Mouse (Mus musculus) heart, adult 2 months (tissue): ENCODE measurements at regions not wholly inside any gene's neighbourhood (a gene's known extent, or its start where the extent isn't known, plus 50 kb on each side); places are given as distances from the start of the nearest gene placed in this dataset.

Experiments used
- DNase-seq, 2 experiments: peaks; one replicate each; pipeline ENCODE4 v3.0.0; 2021
- H3K27ac ChIP-seq: fragments of 200-600 bp; 2 replicates; pipeline ENCODE4 v1.8.1; 2022
- H3K27me3 ChIP-seq: fragments of 200-500 bp; 2 replicates; pipeline ENCODE4 v1.6.1; 2012; ENCODE audit warnings: mild to moderate bottlenecking, low read length, inconsistent platforms, mixed read lengths; ENCODE audit not compliant: control insufficient read depth, insufficient read depth
- H3K36me3 ChIP-seq: fragments of 200-500 bp; 2 replicates; pipeline ENCODE4 v1.6.1; 2012; ENCODE audit warnings: low read length, inconsistent platforms; ENCODE audit not compliant: control insufficient read depth, insufficient read depth
- H3K4me1 ChIP-seq: fragments of 200-500 bp; 2 replicates; pipeline ENCODE4 v1.6.1; 2011; ENCODE audit warnings: low read length; ENCODE audit not compliant: control insufficient read depth, insufficient read depth
- H3K4me3 ChIP-seq: fragments of 200-600 bp; 2 replicates; pipeline ENCODE4 v1.8.1; 2022
- H3K79me2 ChIP-seq: fragments of 200-500 bp; replicated peaks from 2 replicates; pipeline ENCODE4 v1.6.1; 2012; ENCODE audit warnings: mild to moderate bottlenecking, inconsistent platforms, low read length, moderate library complexity, mixed read lengths; ENCODE audit not compliant: control insufficient read depth, insufficient read depth
- H3K9ac ChIP-seq: fragments of 200-500 bp; 2 replicates; pipeline ENCODE4 v1.6.1; 2012; ENCODE audit warnings: low read depth, mild to moderate bottlenecking, control low read depth, inconsistent platforms, low read length, mixed read lengths
- CTCF ChIP-seq: fragments of 200-600 bp; IDR thresholded peaks from 2 replicates; pipeline ENCODE4 v1.8.1; 2022; ENCODE audit warnings: antibody characterized with exemption, mild to moderate bottlenecking, moderate library complexity
- EP300 ChIP-seq: fragments of 200-500 bp; IDR thresholded peaks from 2 replicates; pipeline ENCODE4 v1.6.1; 2011; ENCODE audit warnings: low read depth, low read length, control low read depth; ENCODE audit not compliant: insufficient read depth
- POLR2A ChIP-seq: fragments of 200-500 bp; IDR thresholded peaks from 2 replicates; pipeline ENCODE4 v1.6.1; 2011; ENCODE audit warnings: mild to moderate bottlenecking, low read depth, low read length, control low read depth; ENCODE audit not compliant: insufficient read depth
- WGBS: fragments of 180-500 bp; shearing (Covaris S2); methylation state at CpG from one replicate; pipeline ENCODE4 v1.1.7; 2018; 5-methylcytosine and 5-hydroxymethylcytosine counted together
- intact Hi-C: fragments of 180-260 bp; cut with DNase I; formaldehyde crosslinking; loops from one replicate; pipeline ENCODE4 v1.15.1; 2025

DNA sequence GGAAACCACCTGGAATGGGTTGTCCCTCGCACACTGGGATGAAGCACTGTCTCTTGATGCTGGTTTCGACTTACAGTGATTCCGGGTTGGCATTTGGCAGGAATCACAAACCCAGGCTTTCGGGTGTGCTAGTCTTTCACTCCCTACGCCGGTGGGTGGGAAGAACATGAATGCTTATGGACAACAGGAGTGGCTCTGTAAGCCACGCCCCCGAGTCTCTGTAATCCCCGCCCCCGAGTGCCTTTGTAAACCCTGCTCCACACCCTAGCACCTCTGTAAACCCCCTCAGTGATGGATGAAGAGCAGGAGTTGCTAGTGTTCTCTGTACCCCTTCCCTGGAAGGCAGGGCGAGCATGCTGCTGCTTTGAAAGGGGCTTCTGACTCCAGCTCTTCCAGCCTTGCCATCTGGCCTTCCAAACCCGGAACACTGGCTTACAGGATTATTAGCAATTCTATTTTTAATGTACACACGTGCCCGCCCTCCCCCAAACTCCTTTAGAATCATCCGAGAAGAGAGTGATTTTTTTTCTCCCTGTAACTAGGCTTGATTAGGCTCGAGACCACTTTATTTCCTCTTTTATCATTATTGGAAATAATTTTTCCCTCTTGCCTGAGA, 272.6 kb downstream of the Vrk1 start:
- no peak for DNase-seq
- H3K9ac ChIP-seq = no peak overlapping the region
- H3K4me1 ChIP-seq = no peaks in the 10 kb centered on the region
- H3K27me3 ChIP-seq = no peaks in the 10 kb centered on the region
- H3K4me3 ChIP-seq = no peak overlapping the region
- intact Hi-C loops = no loop called here
- H3K27ac ChIP-seq = no peak overlapping the region
- H3K79me2 ChIP-seq = no peaks in the 10 kb centered on the region
- WGBS = 55% methylated on average over 16 of the region's 16 CpGs
- H3K36me3 ChIP-seq = no peaks in the 10 kb centered on the region
- TF ChIP-seq POLR2A = no peak
- no peak for TF ChIP-seq CTCF
- no peak for TF ChIP-seq EP300

DNA sequence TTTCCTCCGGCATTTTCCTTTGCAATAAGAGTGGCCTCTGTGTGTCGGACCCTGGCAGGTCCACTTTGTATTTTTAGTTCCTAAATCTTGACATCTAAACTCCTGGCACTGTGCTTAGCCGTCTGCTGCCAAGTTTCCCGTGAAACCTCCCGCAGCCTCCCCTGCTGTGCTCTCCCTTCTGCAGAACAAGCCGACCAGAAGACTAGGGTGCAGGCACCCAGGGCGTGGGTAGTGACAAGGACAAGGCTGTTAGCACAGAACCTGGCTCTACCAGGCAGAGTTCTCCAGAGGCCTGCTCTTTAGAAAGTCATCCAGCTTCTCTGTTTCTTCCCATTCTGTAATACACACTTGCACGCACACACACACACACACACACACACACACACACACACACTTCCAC, 274.8 kb downstream of the Vrk1 start:
- Histone ChIP-seq H3K4me3 (no peak overlapping the region), H3K9ac (no peak overlapping the region), H3K27ac (no peak overlapping the region), H3K79me2 (no peaks in the 10 kb centered on the region), H3K4me1 (no peaks in the 10 kb centered on the region), H3K36me3 (no peaks in the 10 kb centered on the region), H3K27me3 (no peaks in the 10 kb centered on the region)
- no peak for DNase-seq
- intact Hi-C loops = no loop called here
- TF ChIP-seq CTCF = no peak
- no peak for TF ChIP-seq EP300
- no peak for TF ChIP-seq POLR2A
- 60% methylated on average over 8 of the region's 8 CpGs for WGBS

DNA sequence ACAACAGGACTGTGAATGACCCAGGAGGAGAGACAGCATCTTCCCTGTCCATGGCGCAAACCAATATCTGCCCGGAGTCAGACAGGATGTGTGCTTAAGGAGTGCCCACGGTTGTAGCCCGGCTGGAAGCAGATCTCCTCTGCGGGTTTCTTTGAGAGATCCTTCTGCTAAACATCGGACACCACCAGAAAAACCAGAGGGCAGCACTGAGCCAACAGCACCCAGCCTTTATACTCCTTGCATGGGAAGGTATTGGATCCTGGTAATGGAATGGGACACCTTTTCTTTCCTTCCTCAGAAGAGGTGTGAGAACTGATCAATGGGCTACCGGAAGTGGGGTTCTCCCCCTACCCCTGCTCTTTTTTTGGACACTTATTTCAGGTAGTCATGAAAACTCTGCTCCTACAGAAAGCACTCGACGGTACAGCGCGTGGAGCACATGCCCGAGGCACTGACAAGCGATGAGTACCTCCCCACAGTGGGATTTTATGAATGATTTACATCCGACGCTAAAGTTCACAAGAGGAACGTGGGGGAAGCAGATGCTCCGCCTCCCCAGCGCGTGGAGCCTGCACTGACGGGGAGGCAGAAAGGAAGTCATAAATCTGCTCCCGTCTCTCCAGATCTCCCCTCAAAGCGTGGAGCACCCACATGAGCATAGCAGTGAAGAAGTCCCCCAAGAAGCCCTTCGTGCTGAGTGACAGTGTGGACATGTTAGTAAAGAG, 278.9 kb downstream of the Vrk1 start:
- Histone ChIP-seq H3K4me1 (no peaks in the 10 kb centered on the region), H3K27ac (no peak overlapping the region), H3K9ac (no peak overlapping the region), H3K27me3 (no peaks in the 10 kb centered on the region), H3K4me3 (no peak overlapping the region), H3K79me2 (no peaks in the 10 kb centered on the region), H3K36me3 (no peaks in the 10 kb centered on the region)
- WGBS = 63% methylated on average over 23 of the region's 23 CpGs
- DNase-seq = no peak
- intact Hi-C loops = no loop called here
- no peak for TF ChIP-seq CTCF
- no peak for TF ChIP-seq POLR2A
- no peak for TF ChIP-seq EP300

DNA sequence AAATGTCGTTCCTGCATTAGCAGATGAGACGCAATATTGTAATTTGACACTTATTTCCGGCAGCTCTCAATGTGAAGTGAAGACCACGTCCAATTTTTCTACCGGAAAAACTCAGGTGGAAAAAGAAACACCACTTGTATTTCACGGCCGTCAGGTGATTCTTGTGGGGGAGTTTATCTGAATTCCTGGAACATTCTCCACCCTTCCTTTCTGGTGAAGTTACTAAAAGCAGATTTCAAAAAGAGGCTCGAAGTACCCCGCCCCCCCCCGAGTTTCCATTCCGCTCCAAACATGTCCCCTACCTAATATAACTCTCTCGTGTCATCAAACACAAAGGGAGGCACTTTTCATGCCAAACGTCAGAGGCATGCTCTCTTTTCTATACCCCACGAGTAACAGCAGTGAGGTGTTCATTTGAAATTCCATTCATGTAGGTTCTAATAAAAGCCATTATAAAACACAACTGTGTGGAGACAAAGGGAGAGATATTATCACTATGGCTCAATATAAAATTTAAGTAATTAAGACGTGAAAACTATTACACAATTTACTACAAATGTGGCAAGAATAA, 281.5 kb downstream of the Vrk1 start:
- 51% methylated on average over 15 of the region's 15 CpGs for WGBS
- Histone ChIP-seq H3K36me3 (no peaks in the 10 kb centered on the region), H3K27me3 (no peaks in the 10 kb centered on the region), H3K27ac (no peak overlapping the region), H3K4me3 (no peak overlapping the region), H3K79me2 (no peaks in the 10 kb centered on the region), H3K9ac (no peak overlapping the region), H3K4me1 (no peaks in the 10 kb centered on the region)
- intact Hi-C loops = no loop called here
- no peak for DNase-seq
- no peak for TF ChIP-seq POLR2A
- no peak for TF ChIP-seq EP300
- no peak for TF ChIP-seq CTCF

DNA sequence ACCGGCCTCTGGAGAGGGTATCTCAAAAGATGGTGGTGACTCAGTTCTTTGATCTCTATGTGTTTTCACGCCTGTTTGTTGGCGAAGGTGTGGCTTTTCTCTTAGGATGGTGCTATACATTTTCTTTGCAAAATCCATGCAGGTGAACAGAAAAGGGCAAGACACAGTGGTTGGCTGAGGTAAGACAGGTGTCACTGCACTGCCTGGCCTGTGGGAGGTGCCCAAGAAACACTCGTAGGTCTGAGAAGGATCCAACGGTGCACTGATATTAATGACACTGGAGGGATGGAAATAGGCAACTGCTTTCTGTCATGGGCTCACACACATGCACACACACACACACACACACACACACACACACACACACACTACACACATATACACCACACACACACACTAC, 283.1 kb downstream of the Vrk1 start:
- H3K27me3 ChIP-seq = no peaks in the 10 kb centered on the region
- WGBS = 51% methylated on average over 5 of the region's 5 CpGs
- H3K4me3 ChIP-seq = no peak overlapping the region
- intact Hi-C loops = no loop called here
- H3K36me3 ChIP-seq = no peaks in the 10 kb centered on the region
- H3K4me1 ChIP-seq = no peaks in the 10 kb centered on the region
- TF ChIP-seq CTCF (peak; percentile 14; the same call in 1 of the 2 replicates), POLR2A (no peak)
- no peak for DNase-seq
- no peak overlapping the region for H3K27ac ChIP-seq
- no peak overlapping the region for H3K9ac ChIP-seq
- no peaks in the 10 kb centered on the region for H3K79me2 ChIP-seq

DNA sequence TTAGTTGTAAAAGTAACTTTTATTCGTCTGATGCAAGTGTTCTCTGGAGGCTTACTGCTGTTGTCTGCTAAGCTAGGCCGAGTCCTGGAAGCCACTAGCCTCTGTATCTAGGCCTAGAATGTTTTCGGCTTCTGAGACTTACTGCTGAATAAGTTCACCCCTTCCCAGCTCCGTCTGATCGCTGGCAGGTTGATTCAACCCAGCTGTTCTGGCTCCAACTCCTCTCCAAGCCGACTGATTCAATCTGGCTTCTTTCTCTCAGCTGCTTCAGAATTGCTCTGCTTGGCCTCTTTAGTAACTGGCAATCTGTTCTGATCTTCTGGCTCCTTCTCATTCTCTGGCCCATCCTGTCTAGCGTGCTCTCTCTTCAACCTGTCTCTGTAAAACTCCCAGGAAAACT, 285.6 kb downstream of the Vrk1 start:
- Histone ChIP-seq H3K79me2 (no peaks in the 10 kb centered on the region), H3K4me3 (no peak overlapping the region), H3K27ac (no peak overlapping the region), H3K4me1 (no peaks in the 10 kb centered on the region), H3K27me3 (no peaks in the 10 kb centered on the region), H3K36me3 (no peaks in the 10 kb centered on the region), H3K9ac (no peak overlapping the region)
- intact Hi-C loops = no loop called here
- TF ChIP-seq EP300 = no peak
- TF ChIP-seq POLR2A = no peak
- TF ChIP-seq CTCF = no peak
- WGBS = 57% methylated on average over 7 of the region's 7 CpGs
- DNase-seq = no peak
